Comparison of ENCODE assay signal across 23 mouse cellular contexts in genomic region chr6:54751621-54752020, GRCm38 (mm10).
DNase-seq lines count a peak whose midpoint lies in the region; ATAC-seq lines count a peak whose summit lies in the region.
"Had no signal": no experiment of that assay in that cellular context is flagged by ENCODE, and none has a peak within 500 bp of the region (broad histone marks: within the 10 kb centered on the region; RNA-seq: fewer than 3 reads in every experiment).

No protein-coding gene starts in this region.

- peak overlapping the region; percentile 59; the same call in 1 of the 2 replicates for H3K27ac ChIP-seq in lung, embryonic 15.5 days
- H3K27ac ChIP-seq: heart, embryonic 13.5 days; hindbrain, postnatal 0 days; kidney, embryonic 15.5 days; midbrain, embryonic 13.5 days had no signal

- peak; percentile 70; the same call in 1 of the 2 replicates for ATAC-seq in frontal cortex, adult (ENCODE audit: low TSS enrichment)
- ATAC-seq in lung, embryonic 15.5 days (ENCODE audit: borderline replicate concordance, extremely low read depth, low FRiP score, low TSS enrichment) = no peak
- ATAC-seq in CD4-positive, CD25-positive, alpha-beta regulatory T cell, adult 4 months = peak; percentile 36
- ATAC-seq in inflammation-experienced regulatory T-cells, adult 6 months = peak; percentile 32
- ATAC-seq: hindbrain, postnatal 0 days; intestine, postnatal 0 days; midbrain, embryonic 13.5 days had no signal

- H3K9ac ChIP-seq in lung, embryonic 15.5 days = no peak overlapping the region
- H3K9ac ChIP-seq: heart, embryonic 13.5 days; kidney, embryonic 15.5 days; midbrain, embryonic 13.5 days had no signal

- 58% methylated on average over 4 of the region's 4 CpGs for WGBS in lung, embryonic 15.5 days

- no peaks in the 10 kb centered on the region for H3K4me1 ChIP-seq in lung, embryonic 15.5 days
- H3K4me1 ChIP-seq: kidney, embryonic 15.5 days; midbrain, embryonic 13.5 days had no signal

- no peak for DNase-seq in frontal cortex, postnatal 14 days (ENCODE audit: low spot score in 2 of 2)
- no peak for DNase-seq in lung, postnatal 4 days
- no peak for DNase-seq in gastrocnemius, postnatal 36 days
- no peak for DNase-seq in embryo, embryonic 10.5 days (ENCODE audit: low spot score)
- DNase-seq: adrenal gland, adult 8-10 months; cerebellum, adult 2 months; cerebellum, postnatal 36 days; gastrocnemius, postnatal 10 days; heart, postnatal 14 days; kidney, postnatal 36 days; layer of hippocampus, postnatal 36 days; lung, postnatal 14 days; thymus, postnatal 14 days had no signal

- no peak overlapping the region for H3K4me3 ChIP-seq in lung, embryonic 15.5 days
- H3K4me3 ChIP-seq: heart, embryonic 13.5 days; kidney, embryonic 15.5 days; megakaryocyte, embryonic 14.5 days; midbrain, embryonic 13.5 days had no signal

- H3K27me3 ChIP-seq in lung, embryonic 15.5 days = no peaks in the 10 kb centered on the region
- H3K27me3 ChIP-seq: kidney, embryonic 15.5 days; midbrain, embryonic 13.5 days had no signal

- intact Hi-C loops in gastrocnemius, postnatal 36 days (cut with DNase I) = no loop called here

- H3K4me2 ChIP-seq in lung, embryonic 15.5 days = no peak overlapping the region
- H3K4me2 ChIP-seq: heart, embryonic 13.5 days; kidney, embryonic 15.5 days; midbrain, embryonic 13.5 days had no signal

- no peaks in the 10 kb centered on the region for H3K9me3 ChIP-seq in lung, embryonic 15.5 days
- H3K9me3 ChIP-seq: heart, embryonic 13.5 days; kidney, embryonic 15.5 days; megakaryocyte, embryonic 14.5 days; midbrain, embryonic 13.5 days had no signal

- no peaks in the 10 kb centered on the region for H3K36me3 ChIP-seq in lung, embryonic 15.5 days
- H3K36me3 ChIP-seq: heart, embryonic 13.5 days; kidney, embryonic 15.5 days; midbrain, embryonic 13.5 days had no signal
